9 mouse cellular contexts compared by ENCODE assay signal in the genomic region with DNA sequence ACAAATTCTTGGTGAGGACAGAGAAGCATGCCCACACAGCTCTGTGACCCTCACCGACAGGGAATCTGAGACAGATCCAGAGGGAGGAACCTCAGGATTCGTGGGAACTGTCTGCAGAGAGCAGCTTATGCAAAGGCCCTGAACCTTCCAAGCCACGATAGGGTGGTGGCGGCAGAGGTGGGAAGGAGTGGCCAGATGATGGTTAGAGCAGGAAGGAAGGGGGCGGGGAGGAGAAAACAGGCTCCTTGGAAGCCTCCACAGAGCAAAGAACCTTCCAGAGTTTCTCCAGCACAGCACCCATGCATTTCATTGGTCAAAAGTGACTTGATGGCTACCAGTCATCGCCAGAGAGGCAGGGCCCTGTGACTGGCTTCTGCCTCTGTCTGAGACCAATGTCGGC.
"Had no signal": no experiment of that assay in that cellular context is flagged by ENCODE, and none has a peak within 500 bp of the region (broad histone marks: within the 10 kb centered on the region; RNA-seq: fewer than 3 reads in every experiment).

No protein-coding gene starts in this region.

- H3K27me3 ChIP-seq: liver, embryonic 12.5 days had no signal

- H3K4me3 ChIP-seq: liver, embryonic 12.5 days; megakaryocyte, embryonic 14.5 days; midbrain, embryonic 12.5 days had no signal

- DNase-seq: lung, embryonic 14.5 days; lung, postnatal 10 days; lung, postnatal 4 days; right cerebral cortex, adult 18-20 months; right cerebral cortex, postnatal 25 days had no signal

- H3K9ac ChIP-seq: liver, embryonic 12.5 days; lung, embryonic 14.5 days; midbrain, embryonic 12.5 days had no signal

- H3K27ac ChIP-seq: liver, embryonic 12.5 days; midbrain, embryonic 12.5 days; stomach, postnatal 0 days had no signal

- ATAC-seq: liver, embryonic 12.5 days had no signal

- H3K9me3 ChIP-seq: liver, embryonic 12.5 days; midbrain, embryonic 12.5 days had no signal

- H3K4me2 ChIP-seq: liver, embryonic 12.5 days; lung, embryonic 14.5 days; midbrain, embryonic 12.5 days had no signal
